Comparison of ENCODE assay signal across 22 mouse cellular contexts in the genomic region with DNA sequence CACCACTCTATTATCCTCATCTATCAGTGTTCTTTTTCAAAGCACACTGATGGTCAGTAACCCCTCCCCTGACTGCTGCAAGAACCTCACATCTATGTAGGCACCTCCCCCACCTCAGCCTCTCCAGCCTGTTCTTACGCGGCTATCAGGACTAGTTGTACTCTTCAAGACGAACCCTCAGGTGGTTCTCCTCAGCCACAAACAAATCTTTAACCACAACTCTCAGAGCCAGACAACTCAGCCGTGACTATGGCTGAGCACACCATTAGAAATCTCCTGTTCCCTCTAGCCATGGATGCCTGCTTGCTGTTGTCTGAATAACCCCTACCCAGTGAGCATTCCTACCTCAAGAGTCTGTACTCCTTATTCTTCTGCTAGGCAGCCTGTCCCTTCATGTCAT. TPM values are rescaled to one million over a fixed set of nuclear protein-coding genes. Genes with fewer than 3 reads are reported as not detected.
DNase-seq lines count a peak whose midpoint lies in the region; ATAC-seq lines count a peak whose summit lies in the region.
"Had no signal": no experiment of that assay in that cellular context is flagged by ENCODE, and none has a peak within 500 bp of the region (broad histone marks: within the 10 kb centered on the region; RNA-seq: fewer than 3 reads in every experiment).

No protein-coding gene starts in this region.

- no peak overlapping the region for H3K4me2 ChIP-seq in kidney, embryonic 16.5 days (replicated peaks; ENCODE audit: low read depth, low read length)
- H3K4me2 ChIP-seq in kidney, embryonic 15.5 days, result no peak overlapping the region
- H3K4me2 ChIP-seq: embryonic facial prominence, embryonic 15.5 days; heart, embryonic 11.5 days; heart, embryonic 15.5 days; hindbrain, embryonic 13.5 days had no signal

- no peaks in the 10 kb centered on the region for H3K9me3 ChIP-seq in kidney, embryonic 16.5 days (ENCODE audit: low read length)
- H3K9me3 ChIP-seq in kidney, embryonic 15.5 days (replicated peaks), result no peaks in the 10 kb centered on the region
- H3K9me3 ChIP-seq: embryonic facial prominence, embryonic 15.5 days; forebrain, embryonic 10.5 days; heart, embryonic 15.5 days; hindbrain, embryonic 13.5 days had no signal

- H3K9ac ChIP-seq in kidney, embryonic 16.5 days (replicated peaks; ENCODE audit: low read length), result no peak overlapping the region
- no peak overlapping the region for H3K9ac ChIP-seq in kidney, embryonic 15.5 days
- H3K9ac ChIP-seq: embryonic facial prominence, embryonic 15.5 days; heart, embryonic 15.5 days; hindbrain, embryonic 13.5 days had no signal

- H3K4me1 ChIP-seq in kidney, embryonic 16.5 days (ENCODE audit: insufficient read depth, low read length), result no peaks in the 10 kb centered on the region
- H3K4me1 ChIP-seq in kidney, embryonic 15.5 days, result no peaks in the 10 kb centered on the region
- H3K4me1 ChIP-seq: embryonic facial prominence, embryonic 15.5 days; forebrain, embryonic 10.5 days; heart, embryonic 15.5 days; hindbrain, embryonic 13.5 days had no signal

- no peak overlapping the region for H3K27ac ChIP-seq in kidney, embryonic 16.5 days (ENCODE audit: low read length)
- H3K27ac ChIP-seq in kidney, embryonic 15.5 days, result no peak overlapping the region
- H3K27ac ChIP-seq: embryonic facial prominence, embryonic 15.5 days; forebrain, embryonic 10.5 days; heart, embryonic 15.5 days; hindbrain, embryonic 13.5 days had no signal

- peaks cover 7% of the 10 kb centered on the region for H3K36me3 ChIP-seq in kidney, embryonic 16.5 days (ENCODE audit: insufficient read depth, low read length)
- H3K36me3 ChIP-seq in kidney, embryonic 15.5 days, result peaks cover 50% of the 10 kb centered on the region

- no peaks in the 10 kb centered on the region for H3K27me3 ChIP-seq in kidney, embryonic 16.5 days (ENCODE audit: insufficient read depth, low read length)
- no peaks in the 10 kb centered on the region for H3K27me3 ChIP-seq in kidney, embryonic 15.5 days
- H3K27me3 ChIP-seq: embryonic facial prominence, embryonic 15.5 days; heart, embryonic 15.5 days; hindbrain, embryonic 13.5 days had no signal

- peak; percentile 9 for DNase-seq in kidney, adult 11 months
- no peak for DNase-seq in kidney, postnatal 4 days
- peak; percentile 10 to 50 for DNase-seq in kidney, postnatal 25 days
- DNase-seq in urinary bladder, adult 2 months (ENCODE audit: low spot score), result no peak
- DNase-seq: adrenal gland, adult 8-10 months; adrenal gland, postnatal 36 days; cerebellum, adult 2 months; cerebellum, postnatal 14 days; embryo, embryonic 11 days; gastrocnemius, postnatal 36 days; heart, adult 18-20 months; heart, postnatal 14 days had no signal

- peak; percentile 59 for ATAC-seq in kidney, embryonic 16.5 days (ENCODE audit: low FRiP score, low TSS enrichment)
- no peak for ATAC-seq in kidney, embryonic 15.5 days (replicated peaks; ENCODE audit: low FRiP score)
- no peak for ATAC-seq in inflammation-experienced regulatory T-cells, adult 6 months
- ATAC-seq: forebrain, embryonic 14.5 days had no signal

- 54% methylated on average over 4 of the region's 4 CpGs for WGBS in kidney, embryonic 16.5 days
- WGBS in kidney, embryonic 15.5 days, result 51% methylated on average over 4 of the region's 4 CpGs

- H3K4me3 ChIP-seq in kidney, embryonic 16.5 days (ENCODE audit: low read length), result no peak overlapping the region
- H3K4me3 ChIP-seq in kidney, embryonic 15.5 days (replicated peaks), result no peak overlapping the region
- H3K4me3 ChIP-seq: embryonic facial prominence, embryonic 15.5 days; erythroblast, embryonic 14.5 days; forebrain, embryonic 10.5 days; heart, embryonic 15.5 days; hindbrain, embryonic 13.5 days had no signal

RNA-seq across cellular contexts. Expression of gene Cep162, which starts 42.1 kb away (rescaled TPM):
- 5.7 and 7.4 TPM in 2 replicates for polyA plus RNA-seq in kidney, embryonic 16.5 days (2015; fragmentation: Nextera tagmentation; extraction: Ambion mirVana)
- 7.2 and 8.1 TPM in 2 replicates for polyA plus RNA-seq in kidney, embryonic 15.5 days (2015; fragmentation: Nextera tagmentation; extraction: Ambion mirVana)
- polyA plus RNA-seq in inflammation-experienced regulatory T-cells, adult 6 months (2017; shearing (Covaris generic)), result 10 to 100 TPM; 13.7 to 16.1 (median 15.4) TPM
- 3.4 and 4.6 TPM in 2 replicates for polyA plus RNA-seq in urinary bladder, adult 2 months (2012; rRNA removed)

Comparison
In these comparisons a context has a peak if more than half of its experiments do, and no peak if none do; other contexts are left out.
1. DNase-seq: peak in kidney, adult 11 months (single experiment) and kidney, postnatal 25 days (2 of 2); none in kidney, postnatal 4 days (0 of 2) and urinary bladder, adult 2 months (single experiment).